Mouse (Mus musculus) layer of hippocampus, adult 2 months (tissue): ENCODE measurements around the gene Prune1. TPM values are rescaled to one million over a fixed set of nuclear protein-coding genes. Genes with fewer than 3 reads are reported as not detected.

Experiments used
- DNase-seq, 2 experiments: peaks; one replicate each; pipeline ENCODE4 v3.0.0; 2022; ENCODE audit warnings: low spot score in 2 of 2
- H3K27ac ChIP-seq: fragments of 200-600 bp; 2 replicates; pipeline ENCODE4 v1.8.1; 2022
- H3K4me3 ChIP-seq: fragments of 200-600 bp; 2 replicates; pipeline ENCODE4 v1.8.1; 2022; ENCODE audit warnings: mild to moderate bottlenecking
- CTCF ChIP-seq: fragments of 200-600 bp; conservative IDR thresholded peaks from 2 replicates; pipeline ENCODE4 v1.8.1; 2022; ENCODE audit warnings: antibody characterized with exemption, mild to moderate bottlenecking, moderate library complexity
- total RNA-seq, 2 experiments: library from RNA; stranded (reverse); gene quantifications; 2 replicates each; pipeline ENCODE4 v1.2.3; 2021

The Prune1 gene
- total RNA-seq, 2 experiments from 2014 or later, result 22.0 to 22.4 TPM

- peak overlapping the region; percentile 96 for H3K27ac ChIP-seq
- DNase-seq, result no peak
- TF ChIP-seq CTCF, result no peak
- H3K4me3 ChIP-seq, result peak overlapping the region; percentile 75
Observed at GRCm38 (mm10) chr3:95283589-95283941, 1.7 kb upstream of the Prune1 start.

GRCm38 (mm10) chr3:95282865-95283588, 1.2 kb upstream of the Prune1 start:
- peak overlapping the region; percentile 96 for H3K27ac ChIP-seq
- TF ChIP-seq CTCF, result peak; percentile 59

DNA sequence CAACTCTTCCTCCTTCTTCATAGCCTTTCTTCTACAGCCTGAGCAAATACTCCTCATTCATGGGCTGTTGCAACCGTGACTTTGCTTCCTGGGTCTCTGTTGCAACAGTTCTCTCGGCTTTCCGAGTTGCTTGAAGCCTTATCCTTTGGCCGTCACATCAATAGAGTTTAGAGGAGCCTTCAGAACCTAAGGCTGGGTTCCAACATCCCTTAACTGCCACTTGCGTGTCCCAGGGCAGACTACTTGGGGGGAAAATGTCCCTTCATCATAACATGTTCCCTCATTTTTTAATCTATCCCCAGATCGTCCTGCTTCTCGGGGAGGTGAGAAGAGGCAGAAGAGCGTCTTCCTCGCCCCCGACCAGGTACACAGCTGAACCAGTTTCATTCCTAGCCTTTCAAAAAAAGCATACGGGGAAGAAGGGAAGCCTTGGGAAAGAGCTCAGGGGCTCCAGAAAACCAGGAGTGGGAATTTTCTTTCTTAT, 547 bp upstream of the Prune1 start:
- Histone ChIP-seq H3K27ac (peak overlapping the region; percentile 96), H3K4me3 (peak overlapping the region; percentile 75)
- no peak for DNase-seq
- no peak for TF ChIP-seq CTCF

More at GRCm38 (mm10) chr3:95282865-95283588, 1.2 kb upstream of the Prune1 start:
- peak overlapping the region; percentile 75 for H3K4me3 ChIP-seq
- peak; percentile 74 to 77 for DNase-seq

- no peak; the same call in 1 of the 2 replicates for TF ChIP-seq CTCF
- H3K27ac ChIP-seq, result peak overlapping the region; percentile 96
- H3K4me3 ChIP-seq, result peak overlapping the region; percentile 75
- DNase-seq, result no peak
Observed at GRCm38 (mm10) chr3:95280747-95281146, 1.1 kb downstream of the Prune1 start.

DNA sequence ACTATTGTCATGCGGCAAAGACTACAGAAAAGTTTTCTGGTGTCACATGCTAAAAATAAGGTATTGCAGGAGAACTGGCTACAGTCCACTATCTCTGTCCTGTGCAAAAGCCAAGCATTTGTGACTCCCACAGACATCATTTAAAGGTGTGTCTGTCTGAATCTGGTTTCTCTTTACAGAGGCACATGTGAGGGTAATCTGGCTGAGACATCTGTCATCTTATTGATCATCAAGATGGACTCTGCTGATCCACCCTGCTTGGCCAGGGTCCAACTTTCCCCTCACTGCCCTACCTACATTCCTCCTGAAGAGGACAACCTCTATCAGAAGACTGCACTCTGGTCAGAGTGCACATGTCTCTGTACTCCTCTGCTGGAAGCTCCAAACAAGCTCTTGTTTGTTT, 4.7 kb downstream of the Prune1 start:
- Histone ChIP-seq H3K27ac (no peak overlapping the region), H3K4me3 (no peak overlapping the region)
- TF ChIP-seq CTCF, result no peak
- no peak for DNase-seq

GRCm38 (mm10) chr3:95276428-95276934, 5.4 kb downstream of the Prune1 start:
- DNase-seq, result no peak
- H3K27ac ChIP-seq, result no peak overlapping the region
- TF ChIP-seq CTCF, result no peak
- H3K4me3 ChIP-seq, result no peak overlapping the region

DNA sequence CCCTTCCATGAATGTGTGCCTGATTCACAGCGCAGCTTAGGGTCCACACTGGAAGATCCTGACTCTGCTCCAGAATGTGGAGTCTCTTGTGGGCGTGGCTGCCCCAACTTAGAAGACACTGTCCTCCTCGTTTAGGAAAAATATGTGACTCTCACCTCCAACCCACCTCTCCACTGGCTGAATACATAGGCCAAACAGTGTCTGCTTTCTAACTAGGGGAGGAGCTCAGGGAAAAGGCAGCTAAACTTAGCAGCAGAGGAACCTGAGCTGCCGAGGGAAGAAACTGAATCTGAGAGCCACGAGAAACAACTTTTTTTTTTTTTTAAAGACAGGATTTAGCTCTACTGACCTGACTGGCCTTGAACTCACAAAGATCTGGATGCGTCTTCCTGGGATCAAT, 6.7 kb downstream of the Prune1 start:
- H3K27ac ChIP-seq, result no peak overlapping the region
- no peak for DNase-seq
- no peak for TF ChIP-seq CTCF

DNA sequence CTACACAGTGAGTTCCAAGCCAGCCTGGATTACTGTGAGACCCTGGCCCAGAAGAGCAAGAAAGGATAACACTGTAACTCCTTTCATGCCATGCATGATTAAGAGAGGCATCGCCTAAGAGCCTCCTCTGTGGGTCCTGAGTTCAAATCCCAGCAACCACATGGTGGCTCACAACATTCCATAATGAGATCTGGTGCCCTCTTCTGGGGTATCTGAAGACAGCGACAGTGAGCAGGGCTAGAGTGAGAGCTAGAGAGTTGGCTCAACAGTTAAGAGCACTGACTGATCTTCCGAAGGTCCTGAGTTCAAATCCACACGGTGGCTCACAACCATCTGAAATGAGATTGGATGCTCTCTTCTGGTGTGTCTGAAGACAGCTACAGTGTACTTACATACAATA, 7.4 kb downstream of the Prune1 start:
- Histone ChIP-seq H3K27ac (no peak overlapping the region), H3K4me3 (no peak overlapping the region)
- TF ChIP-seq CTCF, result 0 out of 2 replicates have a peak, but pooled peaks have one; percentile 14
- no peak for DNase-seq

More for the DNA sequence above, 6.7 kb downstream of the Prune1 start:
- H3K4me3 ChIP-seq, result no peak overlapping the region

GRCm38 (mm10) chr3:95273471-95273870, 8.4 kb downstream of the Prune1 start:
- Histone ChIP-seq H3K4me3 (no peak overlapping the region), H3K27ac (no peak overlapping the region)
- DNase-seq, result no peak
- TF ChIP-seq CTCF, result no peak

DNA sequence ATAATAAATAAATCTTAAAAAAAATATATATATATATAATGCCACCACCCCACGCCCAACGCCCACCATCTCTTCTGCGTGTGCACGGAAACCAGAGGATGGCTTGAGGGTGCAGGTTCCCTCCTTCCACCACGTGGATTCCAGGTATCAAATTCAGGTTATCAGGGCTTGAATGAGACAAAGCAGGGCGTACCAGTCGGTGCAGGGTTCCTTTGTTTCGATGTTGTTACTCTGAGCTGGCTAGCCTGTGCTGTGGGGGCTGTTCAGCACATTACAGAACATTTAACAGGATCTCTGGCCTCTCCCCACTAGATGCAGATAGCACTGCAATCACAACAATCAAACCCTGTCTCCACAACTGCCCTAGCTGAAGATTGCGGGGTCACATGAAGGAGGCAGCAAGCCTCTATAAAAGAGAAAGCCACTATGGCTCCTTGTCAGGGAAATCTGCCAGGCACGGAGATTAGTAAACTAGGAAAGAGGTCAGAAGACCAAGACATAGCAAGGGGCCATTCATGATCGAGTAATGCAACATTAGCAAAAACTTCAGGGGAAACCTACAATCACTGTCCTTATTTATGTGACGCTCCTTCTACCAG, 11.0 kb downstream of the Prune1 start:
- Histone ChIP-seq H3K27ac (no peak overlapping the region), H3K4me3 (no peak overlapping the region)
- no peak for DNase-seq
- no peak for TF ChIP-seq CTCF

- H3K4me3 ChIP-seq, result no peak overlapping the region
- no peak for TF ChIP-seq CTCF
- DNase-seq, result no peak
- no peak overlapping the region for H3K27ac ChIP-seq
Observed at GRCm38 (mm10) chr3:95269789-95270188, 12.1 kb downstream of the Prune1 start.

DNA sequence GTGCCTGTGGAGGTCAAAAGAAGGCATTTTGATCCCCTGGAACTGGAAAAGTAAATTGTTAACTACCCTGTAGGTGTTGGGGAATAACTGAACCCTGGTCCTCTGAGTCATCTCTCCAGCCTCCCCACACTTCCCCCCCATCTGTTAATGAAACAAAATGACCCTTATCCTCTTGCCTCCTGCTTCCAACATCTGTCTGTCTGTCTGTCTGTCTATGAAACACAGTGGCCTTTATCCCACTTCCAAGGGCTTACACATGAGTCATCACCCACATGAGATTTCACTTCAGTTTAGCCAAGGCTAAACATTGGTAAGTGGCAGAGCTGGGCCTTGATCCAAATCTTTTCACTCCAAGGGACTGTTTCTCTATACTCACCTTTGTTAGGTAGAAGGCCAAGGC, 14.0 kb downstream of the Prune1 start:
- Histone ChIP-seq H3K27ac (no peak overlapping the region), H3K4me3 (no peak overlapping the region)
- TF ChIP-seq CTCF, result no peak
- DNase-seq, result no peak

- no peak for DNase-seq
- no peak overlapping the region for H3K4me3 ChIP-seq
- H3K27ac ChIP-seq, result no peak overlapping the region
- peak; percentile 24; the same call in 1 of the 2 replicates for TF ChIP-seq CTCF
Observed at GRCm38 (mm10) chr3:95266052-95266451, 15.8 kb downstream of the Prune1 start.
